ENCODE assay signal across 24 mouse cellular contexts in genomic region chr9:37351266-37351665, GRCm38 (mm10). TPM values are rescaled to one million over a fixed set of nuclear protein-coding genes. Genes with fewer than 3 reads are reported as not detected.
DNase-seq lines count a peak whose midpoint lies in the region; ATAC-seq and TF ChIP-seq lines count a peak whose summit lies in the region.
"Had no signal": no experiment of that assay in that cellular context is flagged by ENCODE, and none has a peak within 500 bp of the region (broad histone marks: within the 10 kb centered on the region; RNA-seq: fewer than 3 reads in every experiment).

No protein-coding gene starts in this region.

- no peak overlapping the region for H3K4me2 ChIP-seq in heart, embryonic 11.5 days
- no peak overlapping the region for H3K4me2 ChIP-seq in midbrain, embryonic 14.5 days (ENCODE audit: low read length)
- no peak overlapping the region for H3K4me2 ChIP-seq in stomach, embryonic 16.5 days (ENCODE audit: low read depth, low read length)
- H3K4me2 ChIP-seq: forebrain, embryonic 13.5 days; heart, embryonic 15.5 days had no signal

- peak; percentile 56 for DNase-seq in heart, adult 11 months
- DNase-seq in left cerebral cortex, adult 2 months (ENCODE audit: extremely low spot score in 1 of 2, low spot score in 2 of 2), result no peak
- no peak for DNase-seq in left cerebral cortex, postnatal 14 days (ENCODE audit: low spot score in 2 of 2)
- DNase-seq in midbrain, embryonic 14.5 days, result peak; percentile 9
- DNase-seq in midbrain, embryonic 10.5 days (ENCODE audit: low spot score), result no peak
- DNase-seq: adrenal gland, postnatal 25 days; cerebellum, adult 18-20 months; cerebellum, postnatal 36 days; gastrocnemius, postnatal 10 days; heart, adult 2 months; heart, postnatal 4 days; kidney, adult 18-20 months; kidney, postnatal 10 days; thymus, adult 18-20 months; thymus, postnatal 4 days had no signal

- no peaks in the 10 kb centered on the region for H3K36me3 ChIP-seq in heart, embryonic 11.5 days (ENCODE audit: control insufficient read depth, insufficient read depth, low read length)
- no peaks in the 10 kb centered on the region for H3K36me3 ChIP-seq in midbrain, embryonic 14.5 days (ENCODE audit: control insufficient read depth, insufficient read depth, low read length)
- H3K36me3 ChIP-seq in midbrain, embryonic 10.5 days, result no peaks in the 10 kb centered on the region
- no peaks in the 10 kb centered on the region for H3K36me3 ChIP-seq in stomach, embryonic 16.5 days (ENCODE audit: control insufficient read depth, insufficient read depth, low read length)
- H3K36me3 ChIP-seq: G1E; heart, embryonic 15.5 days had no signal

- H3K27ac ChIP-seq in heart, embryonic 11.5 days (ENCODE audit: low read depth, low read length), result no peak overlapping the region
- peak overlapping the region; percentile 13 for H3K27ac ChIP-seq in left cerebral cortex, adult 2 months
- no peak overlapping the region for H3K27ac ChIP-seq in midbrain, embryonic 14.5 days (replicated peaks; ENCODE audit: low read depth, low read length)
- H3K27ac ChIP-seq in midbrain, embryonic 10.5 days (replicated peaks), result no peak overlapping the region
- 0 out of 2 replicates have a peak overlapping the region, but pooled peaks have one; percentile 18 for H3K27ac ChIP-seq in stomach, embryonic 16.5 days (ENCODE audit: low read length)
- H3K27ac ChIP-seq: forebrain, embryonic 13.5 days; heart, adult 2 months; heart, embryonic 15.5 days had no signal

- WGBS in heart, embryonic 11.5 days (ENCODE audit: insufficient replicate concordance), result 56% methylated on average over 2 of the region's 2 CpGs
- 37% methylated on average over 2 of the region's 2 CpGs for WGBS in midbrain, embryonic 14.5 days
- WGBS in midbrain, embryonic 10.5 days, result 54% methylated on average over 2 of the region's 2 CpGs
- WGBS in stomach, embryonic 16.5 days, result 39% methylated on average over 2 of the region's 2 CpGs

- TF ChIP-seq CTCF in left cerebral cortex, adult 2 months (IDR thresholded peaks at IDR 0.05), result no peak

- intact Hi-C loops in left cerebral cortex, adult 2 months (cut with DNase I), result no loop called here
- intact Hi-C loops in left cerebral cortex, postnatal 14 days (cut with DNase I), result no loop called here

- H3K4me3 ChIP-seq in heart, embryonic 11.5 days (ENCODE audit: low read depth, low read length), result no peak overlapping the region
- no peak overlapping the region for H3K4me3 ChIP-seq in left cerebral cortex, adult 2 months
- H3K4me3 ChIP-seq in midbrain, embryonic 14.5 days (replicated peaks; ENCODE audit: low read depth, low read length), result no peak overlapping the region
- H3K4me3 ChIP-seq in midbrain, embryonic 10.5 days, result no peak overlapping the region
- no peak overlapping the region for H3K4me3 ChIP-seq in stomach, embryonic 16.5 days (replicated peaks; ENCODE audit: low read length)
- H3K4me3 ChIP-seq: erythroblast, embryonic 14.5 days; forebrain, embryonic 13.5 days; heart, adult 2 months; heart, embryonic 15.5 days had no signal

- H3K9ac ChIP-seq in heart, embryonic 11.5 days (ENCODE audit: low read depth, low read length), result no peak overlapping the region
- H3K9ac ChIP-seq in midbrain, embryonic 14.5 days (replicated peaks; ENCODE audit: low read length), result no peak overlapping the region
- H3K9ac ChIP-seq in stomach, embryonic 16.5 days (ENCODE audit: low read length), result no peak overlapping the region
- H3K9ac ChIP-seq: forebrain, embryonic 13.5 days; heart, embryonic 15.5 days had no signal

- H3K27me3 ChIP-seq in heart, embryonic 11.5 days (ENCODE audit: control insufficient read depth, insufficient read depth, low read length), result no peaks in the 10 kb centered on the region
- no peaks in the 10 kb centered on the region for H3K27me3 ChIP-seq in midbrain, embryonic 14.5 days (ENCODE audit: control insufficient read depth, insufficient read depth, low read length)
- no peaks in the 10 kb centered on the region for H3K27me3 ChIP-seq in midbrain, embryonic 10.5 days (ENCODE audit: low read depth, poor library complexity, severe bottlenecking)
- H3K27me3 ChIP-seq in stomach, embryonic 16.5 days (ENCODE audit: control insufficient read depth, insufficient read depth, low read length), result no peaks in the 10 kb centered on the region
- H3K27me3 ChIP-seq: forebrain, embryonic 13.5 days; heart, embryonic 15.5 days had no signal

- H3K4me1 ChIP-seq in heart, embryonic 11.5 days (ENCODE audit: control insufficient read depth, insufficient read depth, low read length), result peaks cover 7% of the 10 kb centered on the region; the same call in 1 of the 2 replicates
- peaks cover 11% of the 10 kb centered on the region for H3K4me1 ChIP-seq in midbrain, embryonic 14.5 days (ENCODE audit: control insufficient read depth, insufficient read depth, low read length)
- peaks cover 18% of the 10 kb centered on the region for H3K4me1 ChIP-seq in midbrain, embryonic 10.5 days
- H3K4me1 ChIP-seq in stomach, embryonic 16.5 days (ENCODE audit: control insufficient read depth, insufficient read depth, low read length), result peaks cover 9% of the 10 kb centered on the region; the same call in 1 of the 2 replicates

- ATAC-seq in heart, embryonic 11.5 days (replicated peaks; ENCODE audit: insufficient number of reproducible peaks, low FRiP score, low TSS enrichment), result no peak
- ATAC-seq in midbrain, embryonic 14.5 days (ENCODE audit: low FRiP score, low TSS enrichment), result no peak
- no peak for ATAC-seq in stomach, embryonic 16.5 days (ENCODE audit: insufficient read depth, low FRiP score)
- ATAC-seq in megakaryocyte-erythroid progenitor cell, adult 5-6 weeks (replicated peaks; ENCODE audit: low FRiP score, low TSS enrichment, poor library complexity, severe bottlenecking), result no peak
- ATAC-seq: forebrain, embryonic 13.5 days had no signal

- no peaks in the 10 kb centered on the region for H3K9me3 ChIP-seq in heart, embryonic 11.5 days (replicated peaks; ENCODE audit: control insufficient read depth, low read length)
- H3K9me3 ChIP-seq in midbrain, embryonic 14.5 days (ENCODE audit: control insufficient read depth, low read length), result no peaks in the 10 kb centered on the region
- no peaks in the 10 kb centered on the region for H3K9me3 ChIP-seq in midbrain, embryonic 10.5 days (replicated peaks)
- H3K9me3 ChIP-seq in stomach, embryonic 16.5 days (replicated peaks; ENCODE audit: control insufficient read depth, low read length), result no peaks in the 10 kb centered on the region
- H3K9me3 ChIP-seq: forebrain, embryonic 13.5 days; G1E; heart, embryonic 15.5 days had no signal

RNA-seq across cellular contexts. Expression of gene Ccdc15, which starts 3.0 kb away (rescaled TPM):
- polyA plus RNA-seq in heart, embryonic 11.5 days (2014; fragmentation: Nextera tagmentation; extraction: Ambion mirVana), result 3.4 and 5.3 TPM in 2 replicates
- total RNA-seq in left cerebral cortex, adult 2 months (2021), result 1 to 10 TPM; 1.9 to 2.5 TPM
- 1 to 10 TPM; 2.0 TPM for total RNA-seq in left cerebral cortex, postnatal 14 days (2021)
- 8.5 and 9.4 TPM in 2 replicates for polyA plus RNA-seq in midbrain, embryonic 14.5 days (2014; fragmentation: Nextera tagmentation; extraction: Ambion mirVana)
- polyA plus RNA-seq in midbrain, embryonic 10.5 days (2016; fragmentation: Nextera tagmentation; extraction: Ambion mirVana), result 11.7 and 13.1 TPM in 2 replicates
- polyA plus RNA-seq in stomach, embryonic 16.5 days (2015; fragmentation: Nextera tagmentation; extraction: Ambion mirVana), result 4.2 and 5.0 TPM in 2 replicates
- 22.3 and 24.5 TPM in 2 replicates for total RNA-seq in megakaryocyte-erythroid progenitor cell, adult 5-6 weeks (2014; fragmentation: Nextera tagmentation)
- total RNA-seq in megakaryocyte-erythroid progenitor cell, adult 5-6 weeks (2017), result 12.8 and 23.2 TPM in 2 replicates

RNA-seq across cellular contexts. Expression of gene Hepacam, which starts 15.9 kb away (rescaled TPM):
- polyA plus RNA-seq in heart, embryonic 11.5 days (2014; fragmentation: Nextera tagmentation; extraction: Ambion mirVana), result not detected in 2 replicates
- total RNA-seq in left cerebral cortex, adult 2 months (2021), result 10 to 100 TPM; 53.6 to 53.7 TPM
- 10 to 100 TPM; 58.0 to 61.6 TPM for total RNA-seq in left cerebral cortex, postnatal 14 days (2021)
- 6.1 and 11.9 TPM in 2 replicates for polyA plus RNA-seq in midbrain, embryonic 14.5 days (2014; fragmentation: Nextera tagmentation; extraction: Ambion mirVana)
- 0.04 and 0.05 TPM in 2 replicates for polyA plus RNA-seq in midbrain, embryonic 10.5 days (2016; fragmentation: Nextera tagmentation; extraction: Ambion mirVana)
- 0.19 TPM in 1 of 2 replicates, not detected in the other for polyA plus RNA-seq in stomach, embryonic 16.5 days (2015; fragmentation: Nextera tagmentation; extraction: Ambion mirVana)
- 0.70 TPM in 1 of 2 replicates, not detected in the other for total RNA-seq in megakaryocyte-erythroid progenitor cell, adult 5-6 weeks (2014; fragmentation: Nextera tagmentation)
- not detected in 2 replicates for total RNA-seq in megakaryocyte-erythroid progenitor cell, adult 5-6 weeks (2017)
- total RNA-seq: G1E; heart, adult 2 months; heart, postnatal 4 days; megakaryocyte progenitor cell, adult 5-6 weeks had no signal
- polyA plus RNA-seq: embryonic facial prominence, embryonic 11.5 days; erythroblast, embryonic 14.5 days; G1E had no signal

RNA-seq across cellular contexts. Expression of gene Robo4, which starts 50.4 kb away (rescaled TPM):
- polyA plus RNA-seq in heart, embryonic 11.5 days (2014; fragmentation: Nextera tagmentation; extraction: Ambion mirVana), result 2.5 and 3.3 TPM in 2 replicates
- 1 to 10 TPM; 8.0 to 9.5 TPM for total RNA-seq in left cerebral cortex, adult 2 months (2021)
- total RNA-seq in left cerebral cortex, postnatal 14 days (2021), result 10 to 100 TPM in 1 of 2 experiments, 1 to 10 TPM in 1; 7.1 to 10.0 TPM
- 2.6 and 4.5 TPM in 2 replicates for polyA plus RNA-seq in midbrain, embryonic 14.5 days (2014; fragmentation: Nextera tagmentation; extraction: Ambion mirVana)
- 5.6 and 6.0 TPM in 2 replicates for polyA plus RNA-seq in midbrain, embryonic 10.5 days (2016; fragmentation: Nextera tagmentation; extraction: Ambion mirVana)
- polyA plus RNA-seq in stomach, embryonic 16.5 days (2015; fragmentation: Nextera tagmentation; extraction: Ambion mirVana), result 12.3 and 13.3 TPM in 2 replicates
- total RNA-seq in megakaryocyte-erythroid progenitor cell, adult 5-6 weeks (2014; fragmentation: Nextera tagmentation), result 0.33 TPM in 1 of 2 replicates, not detected in the other
- 0.61 TPM in 1 of 2 replicates, not detected in the other for total RNA-seq in megakaryocyte-erythroid progenitor cell, adult 5-6 weeks (2017)
- polyA plus RNA-seq: G1E had no signal

Comparison
In these comparisons a context has a peak if more than half of its experiments do, and no peak if none do; other contexts are left out.
1. DNase-seq: peak in heart, adult 11 months (single experiment) and midbrain, embryonic 14.5 days (single experiment); none in left cerebral cortex, adult 2 months (0 of 2), left cerebral cortex, postnatal 14 days (0 of 2) and midbrain, embryonic 10.5 days (single experiment).
2. H3K27ac ChIP-seq: peak in left cerebral cortex, adult 2 months (single experiment) and stomach, embryonic 16.5 days (single experiment); none in heart, embryonic 11.5 days (single experiment), midbrain, embryonic 14.5 days (single experiment) and midbrain, embryonic 10.5 days (single experiment).